Mouse (Mus musculus) gastrocnemius, adult 8-10 months (tissue): ENCODE measurements around the gene Auts2. TPM values are rescaled to one million over a fixed set of nuclear protein-coding genes. Genes with fewer than 3 reads are reported as not detected.

Experiments used
- DNase-seq, 2 experiments: peaks; one replicate each; pipeline ENCODE4 v3.0.0; 2022; ENCODE audit warnings: low spot score in 2 of 2
- total RNA-seq, 4 experiments: library from RNA; stranded (reverse); gene quantifications; 2 replicates each; pipeline ENCODE4 v1.2.4; 2022

Auts2 gene
- total RNA-seq, 4 experiments from 2014 or later = 7.6 to 18.8 (median 12.4) TPM

DNA sequence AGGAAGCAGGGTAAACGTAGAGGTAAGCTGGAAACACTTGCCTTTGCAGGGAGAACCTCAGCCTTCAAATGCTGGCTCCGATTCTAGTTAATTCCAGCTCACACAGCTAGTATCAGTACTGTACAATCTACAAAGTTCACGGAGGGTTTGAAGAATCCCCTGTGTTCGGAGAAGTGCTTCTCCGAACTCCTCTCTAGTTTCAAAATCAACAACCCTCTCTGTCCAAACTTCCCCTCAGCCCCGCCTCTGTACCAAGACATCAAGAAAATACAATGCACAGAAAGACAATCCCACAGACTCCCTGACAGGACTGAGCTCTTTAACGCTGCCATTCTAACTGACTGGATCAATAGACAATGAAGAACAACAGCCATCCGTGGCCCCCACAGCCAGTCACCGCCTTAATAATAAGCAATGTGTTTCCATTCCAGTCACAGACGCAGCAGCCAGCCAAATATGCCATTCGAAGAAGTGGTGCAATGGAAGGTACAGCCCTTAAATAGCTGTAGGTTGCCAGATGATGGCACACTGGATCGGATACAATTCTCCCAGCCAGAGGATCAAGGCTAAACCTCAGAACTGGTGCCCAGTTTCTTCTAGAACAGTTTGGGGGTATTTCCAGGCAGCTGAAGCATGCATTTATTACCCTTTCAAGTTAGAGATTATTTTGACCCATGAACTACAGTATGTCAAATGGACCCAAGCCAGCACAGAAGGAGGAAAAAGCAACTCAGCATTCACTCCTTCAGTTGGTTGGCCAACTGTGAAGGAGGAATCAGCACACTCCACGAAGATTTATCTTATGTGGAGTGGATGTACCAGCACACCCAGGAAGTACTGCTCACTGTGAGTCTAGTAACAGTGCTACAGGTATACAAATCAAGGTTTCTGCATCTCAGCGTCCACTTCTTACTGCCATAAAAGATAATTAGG lies 151.0 kb downstream of the Auts2 start:
- DNase-seq = no peak

DNA sequence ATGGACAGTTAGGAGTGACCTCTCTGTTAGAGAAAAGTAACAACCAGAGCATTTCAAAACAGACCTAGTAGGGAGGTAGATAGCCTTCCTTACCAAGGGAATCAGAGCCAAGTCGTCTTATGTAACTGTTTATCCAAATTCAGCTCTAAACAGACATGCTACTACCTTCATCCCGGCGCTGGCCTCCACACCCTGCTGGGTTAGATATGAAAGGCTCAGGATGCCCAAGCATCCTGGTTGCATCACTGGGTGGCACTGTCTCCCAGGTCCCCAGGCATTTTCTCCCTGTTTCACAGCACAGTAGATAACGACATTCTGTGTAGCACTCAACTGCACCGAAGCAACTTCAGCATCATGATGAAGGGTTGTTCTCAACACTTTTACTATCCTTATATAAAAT lies 154.4 kb downstream of the Auts2 start:
- no peak for DNase-seq

DNA sequence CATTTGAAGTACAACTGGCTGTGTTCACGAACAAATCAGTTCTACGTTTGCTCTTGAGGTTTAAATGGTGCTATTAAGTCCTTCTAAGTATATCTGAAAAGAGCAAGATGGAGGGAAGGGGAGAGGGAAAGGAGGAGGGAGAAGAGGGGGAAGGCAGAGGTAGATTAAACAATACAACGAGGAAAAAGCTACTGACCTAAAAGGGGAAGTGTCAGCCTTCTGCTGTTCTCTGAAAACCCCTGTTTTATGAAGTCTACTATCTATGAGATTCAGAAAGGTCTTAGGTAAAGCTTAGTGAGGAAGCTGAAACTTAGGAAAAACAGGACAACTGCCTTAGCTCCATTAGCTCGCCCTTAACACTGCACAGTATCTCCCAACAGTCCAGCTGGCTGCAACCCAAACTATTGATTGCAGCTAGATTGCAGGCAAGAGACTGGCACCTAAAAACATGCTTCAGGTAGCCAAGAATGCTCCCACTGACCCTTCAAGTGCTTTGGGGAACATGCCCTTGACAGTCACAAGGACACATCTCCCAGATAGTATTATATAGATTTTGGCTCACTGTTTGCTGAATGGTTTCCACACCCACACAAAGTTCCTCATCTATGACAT lies 157.8 kb downstream of the Auts2 start:
- no peak for DNase-seq

DNA sequence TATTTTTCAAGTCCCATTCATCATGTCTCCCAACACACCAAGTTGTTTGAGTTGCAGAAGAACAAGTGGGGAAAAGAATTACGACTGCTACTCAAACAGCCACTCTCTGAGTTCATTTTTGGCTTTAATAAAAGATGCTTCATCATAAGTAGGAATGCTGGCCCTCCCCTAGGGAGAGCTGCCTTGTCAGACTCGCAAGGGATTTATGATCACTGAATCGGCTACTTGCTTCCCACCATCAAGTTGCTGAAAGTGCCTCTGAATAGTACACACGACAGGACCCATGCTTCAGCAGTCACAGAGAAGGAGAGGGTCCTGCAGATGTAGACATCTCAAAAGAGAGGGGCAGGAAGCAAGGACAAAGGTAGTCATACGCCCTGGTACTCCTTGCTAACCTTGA lies 162.9 kb downstream of the Auts2 start:
- DNase-seq = no peak

DNA sequence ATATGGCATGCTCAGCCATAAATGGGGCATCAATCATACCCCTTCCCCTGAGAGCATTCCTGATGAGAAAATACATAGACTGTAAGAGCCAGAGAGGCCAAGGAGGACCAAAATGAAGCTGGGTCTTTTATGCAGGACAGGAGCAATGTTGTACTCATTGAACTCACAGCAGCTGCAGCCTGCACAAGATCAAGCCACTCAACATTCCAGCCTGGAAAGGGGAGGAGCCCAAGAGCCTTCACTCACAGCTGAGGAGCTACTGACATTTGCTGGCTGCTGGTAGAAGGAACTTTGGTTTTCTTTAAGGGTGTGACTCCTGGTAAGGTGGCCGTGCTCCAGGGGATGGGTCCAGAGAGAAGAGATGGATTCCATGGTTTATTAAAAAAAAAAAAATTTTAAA lies 164.2 kb downstream of the Auts2 start:
- no peak for DNase-seq

DNA sequence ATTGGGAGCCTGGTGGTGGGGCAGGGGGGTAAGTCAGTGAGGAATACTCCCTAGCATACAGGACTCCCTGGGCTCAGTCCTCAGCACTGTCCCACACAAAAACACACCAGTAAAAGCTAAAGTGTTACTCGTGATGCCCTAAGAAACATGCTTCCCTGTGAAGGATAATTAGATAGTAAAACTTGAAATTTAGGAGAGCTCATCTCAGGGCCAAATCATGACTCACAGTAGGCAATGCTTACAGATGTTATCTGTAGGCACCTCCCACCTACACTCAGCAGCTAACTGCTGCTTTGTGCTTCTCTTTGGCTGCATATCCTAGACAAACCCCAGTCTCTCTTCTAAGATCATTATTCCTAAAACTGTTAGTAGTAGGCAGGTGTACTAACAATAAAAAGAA lies 168.0 kb downstream of the Auts2 start:
- no peak for DNase-seq

DNA sequence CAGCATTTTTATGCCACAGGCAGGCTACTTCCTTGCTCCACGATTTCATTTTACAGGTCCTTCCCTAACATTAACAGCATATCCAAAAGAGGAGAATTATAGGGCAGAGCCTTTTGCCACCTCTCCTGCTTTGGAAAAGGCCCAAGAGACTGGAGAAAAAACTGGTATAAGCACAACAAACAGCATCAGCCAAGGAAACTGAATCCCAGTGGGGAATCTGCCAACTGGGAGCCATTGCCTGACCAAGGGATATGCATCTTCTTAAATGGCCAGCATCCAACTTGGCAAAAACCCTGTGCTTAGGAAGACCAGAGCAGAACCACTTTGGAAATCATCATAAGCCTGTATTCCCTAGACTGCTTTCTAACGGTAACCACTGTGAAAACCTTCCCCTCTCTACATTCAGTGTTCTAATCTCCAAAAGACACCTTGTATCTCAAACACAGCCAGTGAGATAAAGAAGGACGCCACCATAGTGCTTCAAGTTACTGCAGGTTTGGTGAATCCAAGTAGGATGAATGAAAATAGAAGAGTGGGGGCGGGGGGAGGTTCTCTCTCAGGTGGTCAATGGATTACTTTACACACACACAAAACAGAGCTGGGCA lies 169.6 kb downstream of the Auts2 start:
- peak; percentile 10 to 42 for DNase-seq

DNA sequence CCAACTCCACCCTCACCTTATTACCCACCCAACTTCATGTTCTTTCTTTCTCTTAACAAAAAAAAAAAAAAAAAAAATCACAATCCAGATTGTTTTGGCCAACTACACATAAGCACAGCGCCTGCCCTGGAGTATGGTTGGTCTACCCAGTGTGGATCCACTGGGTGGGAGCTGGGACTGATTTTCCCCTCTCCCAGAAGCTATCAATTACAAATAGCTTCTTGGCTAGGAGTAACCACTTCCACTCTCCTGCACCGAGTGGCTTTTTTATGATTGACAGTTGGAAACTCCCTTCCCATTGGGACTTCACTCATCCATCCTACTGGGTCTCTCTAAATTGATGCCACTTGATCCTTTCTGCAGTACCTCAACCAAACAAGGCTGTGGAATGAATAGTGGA lies 170.5 kb downstream of the Auts2 start:
- no peak for DNase-seq

DNA sequence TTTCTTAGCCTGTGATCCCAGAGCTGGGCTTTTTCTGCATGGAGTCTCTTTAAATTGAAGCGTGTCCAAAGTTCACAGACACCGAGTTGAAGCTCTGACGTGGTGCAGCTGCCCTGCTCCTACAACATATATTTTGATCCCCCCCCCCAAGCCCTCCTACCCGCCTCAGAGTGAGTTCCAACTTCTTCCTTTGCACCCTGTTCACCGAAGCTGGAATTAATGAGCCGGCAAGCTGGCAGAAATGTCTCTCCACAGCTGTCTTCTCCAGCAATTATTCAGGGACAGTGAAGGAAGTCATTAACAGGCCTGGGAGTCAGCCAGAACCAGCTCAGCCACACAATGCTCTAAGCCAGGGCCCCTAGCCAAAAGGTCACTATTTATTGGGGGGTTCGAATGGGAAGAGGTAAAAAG lies 174.5 kb downstream of the Auts2 start:
- DNase-seq = peak in 1 of 2 experiments; percentile 6

DNA sequence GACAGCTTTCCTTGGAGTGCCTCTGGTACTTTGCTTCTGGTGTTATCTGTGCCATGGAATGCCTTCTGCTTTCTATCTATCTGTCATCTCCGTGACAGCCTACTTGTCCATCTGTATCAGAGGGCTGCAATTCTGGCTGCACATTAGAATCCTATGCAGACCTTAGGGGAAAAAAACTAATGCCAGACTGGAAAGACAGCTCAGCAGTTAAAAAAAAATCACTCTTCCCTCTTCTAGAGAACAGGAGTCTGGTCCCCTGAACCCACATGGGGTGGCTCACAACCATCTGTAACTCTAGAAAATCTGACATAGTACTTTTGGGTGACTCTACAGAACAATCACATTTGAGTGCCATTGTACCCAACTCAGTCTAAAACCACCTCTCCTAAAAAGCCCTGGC lies 181.9 kb downstream of the Auts2 start:
- DNase-seq = no peak

DNA sequence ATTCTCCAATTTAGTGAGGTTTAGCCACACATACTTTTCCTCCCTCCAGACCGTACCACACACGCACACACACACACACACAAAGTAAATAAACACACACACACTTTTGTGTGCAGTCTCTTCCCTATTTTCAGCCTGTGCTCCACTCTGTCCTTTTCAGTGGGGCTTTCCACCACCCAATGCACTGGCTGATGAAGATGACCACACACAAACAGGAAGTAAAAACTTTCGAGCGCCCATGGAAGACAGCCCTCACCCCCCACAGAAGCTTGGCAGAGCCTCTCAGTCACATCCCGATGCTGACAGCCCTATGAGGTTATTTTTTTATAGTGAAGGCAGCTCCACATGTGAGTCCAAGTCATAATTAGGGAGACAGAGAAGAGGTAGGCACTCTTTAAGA lies 185.4 kb downstream of the Auts2 start:
- DNase-seq = no peak

DNA sequence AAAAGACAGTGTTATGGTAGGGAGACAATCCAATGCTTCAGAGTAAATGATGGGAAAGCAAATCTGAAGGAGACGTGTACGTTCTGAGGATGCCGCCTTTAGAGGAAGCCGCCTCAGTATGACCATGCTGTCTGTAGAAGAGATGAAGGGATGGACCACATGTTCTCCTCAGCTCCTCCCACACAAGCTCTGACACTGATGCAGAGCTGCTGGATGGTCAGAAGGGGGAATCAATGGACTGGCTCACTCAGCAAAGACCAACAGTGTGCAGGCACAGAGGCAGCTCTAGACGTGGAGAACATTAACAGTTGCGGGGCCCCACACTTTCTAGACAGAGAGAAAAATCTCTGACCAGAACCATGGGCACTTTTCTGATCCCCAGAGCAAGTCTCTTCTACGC lies 187.2 kb downstream of the Auts2 start:
- DNase-seq = no peak

DNA sequence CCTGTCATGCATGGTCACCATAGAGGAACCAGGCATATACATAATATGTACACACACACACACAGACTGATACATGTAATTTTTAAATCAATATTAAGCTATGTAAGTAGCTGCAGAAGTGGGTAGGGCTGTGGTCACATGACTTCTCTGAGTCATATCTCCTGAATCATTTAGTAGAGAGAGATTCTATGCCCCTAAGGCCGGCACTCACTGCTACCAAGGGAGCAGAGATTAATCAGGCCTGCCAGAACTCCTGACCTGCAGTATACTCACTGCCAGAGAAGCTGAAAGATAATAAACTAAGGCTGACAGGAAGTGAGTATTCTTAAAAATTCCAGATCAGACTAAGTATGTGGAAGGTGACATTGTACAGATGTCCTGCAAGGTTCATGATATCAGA lies 190.7 kb downstream of the Auts2 start:
- no peak for DNase-seq

DNA sequence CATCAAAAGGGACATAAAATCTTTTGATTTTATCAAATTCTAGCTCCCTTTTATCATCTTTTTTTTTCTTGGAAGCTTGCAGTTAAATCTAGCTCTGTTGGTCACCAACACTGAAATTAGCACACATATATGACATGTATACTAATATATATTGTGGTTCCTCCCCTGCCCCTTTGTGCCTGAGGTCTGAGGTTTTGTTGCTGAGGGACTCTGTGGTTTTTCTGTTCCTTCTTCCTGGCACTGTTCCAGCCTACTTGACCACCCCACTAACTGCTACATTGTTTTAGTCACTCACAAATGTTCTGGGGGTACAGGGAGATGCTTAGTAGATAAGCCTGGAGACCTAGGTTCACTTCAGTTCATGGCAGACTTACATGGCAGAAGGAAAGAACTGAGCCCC lies 192.0 kb downstream of the Auts2 start:
- no peak for DNase-seq

DNA sequence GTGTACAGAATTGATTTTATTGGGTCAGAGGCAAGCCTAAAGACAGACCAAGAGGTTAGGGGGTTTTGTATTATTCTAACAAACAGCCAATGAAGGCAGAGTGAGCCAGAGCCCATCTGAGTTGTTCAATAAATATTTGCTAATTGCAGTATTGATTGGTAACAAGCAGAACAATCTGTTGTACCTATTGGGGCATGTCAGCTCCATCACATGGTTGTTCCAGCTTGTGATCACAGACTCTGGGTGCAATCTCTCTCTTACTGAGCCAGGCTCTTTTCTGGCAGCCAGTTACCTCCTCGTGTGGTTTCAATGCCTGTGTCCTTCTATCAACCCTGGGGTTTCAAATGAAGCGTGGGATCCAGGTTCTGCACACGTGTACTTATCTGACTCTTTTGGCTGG lies 201.8 kb downstream of the Auts2 start:
- DNase-seq = no peak

DNA sequence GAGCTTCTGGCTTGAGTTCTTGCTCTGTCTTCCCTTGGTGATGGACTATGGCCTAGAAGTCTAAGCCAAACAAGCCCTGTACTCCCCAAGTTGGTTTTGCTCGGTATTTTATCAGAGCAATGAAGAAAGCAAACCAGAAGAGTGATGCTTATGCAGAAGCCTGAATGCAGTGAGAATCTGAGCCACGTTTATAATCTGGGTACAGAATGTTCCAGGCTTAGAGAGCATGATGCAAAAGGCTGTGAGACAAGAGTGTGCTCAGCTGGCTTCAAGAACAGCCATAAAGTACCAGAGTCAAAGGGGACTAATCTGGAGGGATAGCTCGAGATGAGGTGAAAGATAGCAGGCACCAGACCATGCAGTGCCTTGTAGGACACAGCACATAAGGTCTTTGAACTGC lies 205.5 kb downstream of the Auts2 start:
- DNase-seq = no peak

DNA sequence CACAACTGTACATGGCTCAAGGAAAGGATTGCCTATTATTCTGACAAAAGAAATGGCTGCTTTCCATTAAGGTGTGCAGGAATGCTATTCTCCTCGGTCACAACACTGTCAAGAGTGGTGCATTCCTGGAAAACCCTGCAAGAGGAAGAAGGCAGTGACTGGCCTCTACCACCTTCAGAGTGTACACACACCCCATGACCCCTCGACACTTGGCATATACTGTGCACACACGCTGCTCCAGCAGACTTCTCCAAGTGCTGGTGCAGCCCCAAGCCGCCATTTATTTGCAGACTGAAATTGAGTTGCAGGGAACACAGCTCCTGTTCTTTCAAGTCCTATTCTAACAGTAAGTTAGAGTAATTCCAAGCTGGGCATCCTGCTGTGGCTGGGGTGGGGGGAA lies 207.4 kb downstream of the Auts2 start:
- DNase-seq = no peak

DNA sequence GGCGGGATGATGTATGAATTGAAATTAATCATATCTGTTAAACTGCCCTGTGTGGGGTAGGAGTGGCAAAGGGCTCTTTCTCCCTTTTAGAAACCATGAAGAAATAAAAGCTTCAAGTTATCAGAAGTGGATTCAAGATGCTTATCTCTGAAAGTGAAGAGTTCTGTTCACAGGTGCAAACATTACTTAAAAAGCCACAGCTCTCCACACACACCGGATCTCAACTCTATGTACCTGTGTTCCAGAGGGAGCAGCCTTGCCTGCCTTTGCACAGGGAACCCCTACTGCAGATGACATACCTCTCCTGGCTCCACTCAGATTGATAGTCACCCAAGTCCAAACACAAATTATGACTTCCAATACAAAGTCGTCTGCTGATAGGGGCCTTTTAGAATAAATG lies 208.3 kb downstream of the Auts2 start:
- no peak for DNase-seq

DNA sequence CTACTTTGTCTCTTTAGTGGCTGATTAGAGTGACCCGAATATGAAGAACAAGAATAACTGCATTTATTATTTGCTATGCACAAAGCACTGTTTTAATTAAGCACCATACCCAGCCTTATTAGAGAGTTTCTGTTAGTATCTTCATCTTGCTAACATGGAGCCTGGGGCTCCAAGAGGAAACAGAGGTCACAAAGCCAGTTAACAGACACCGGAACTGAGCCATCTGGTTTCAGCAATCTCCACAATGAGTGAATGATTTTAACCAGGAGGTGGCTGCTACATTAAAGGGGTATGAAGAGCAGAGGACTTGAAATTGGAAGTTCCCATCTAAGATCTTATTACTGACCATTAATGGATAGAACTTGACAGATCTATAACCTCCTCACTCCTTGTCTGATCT lies 209.4 kb downstream of the Auts2 start:
- DNase-seq = no peak

DNA sequence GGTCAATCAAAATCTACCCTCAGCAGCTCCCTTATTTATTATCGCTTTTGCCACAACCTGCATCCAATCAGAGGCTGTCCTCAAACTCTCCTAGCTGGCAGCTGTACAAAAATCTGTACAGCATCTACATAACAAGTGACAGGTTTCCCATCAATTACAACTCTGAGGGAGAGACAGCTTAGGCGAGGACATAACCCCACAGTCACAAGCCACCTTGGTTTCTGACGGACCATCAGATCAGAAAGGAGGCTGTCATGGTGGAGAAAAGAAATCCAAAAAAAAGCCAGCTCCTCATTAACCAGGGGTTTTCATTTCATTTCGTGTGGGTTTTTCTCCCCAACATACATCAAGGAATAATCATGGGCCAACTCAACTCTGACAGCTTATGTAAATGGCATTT lies 210.6 kb downstream of the Auts2 start:
- no peak for DNase-seq

DNA sequence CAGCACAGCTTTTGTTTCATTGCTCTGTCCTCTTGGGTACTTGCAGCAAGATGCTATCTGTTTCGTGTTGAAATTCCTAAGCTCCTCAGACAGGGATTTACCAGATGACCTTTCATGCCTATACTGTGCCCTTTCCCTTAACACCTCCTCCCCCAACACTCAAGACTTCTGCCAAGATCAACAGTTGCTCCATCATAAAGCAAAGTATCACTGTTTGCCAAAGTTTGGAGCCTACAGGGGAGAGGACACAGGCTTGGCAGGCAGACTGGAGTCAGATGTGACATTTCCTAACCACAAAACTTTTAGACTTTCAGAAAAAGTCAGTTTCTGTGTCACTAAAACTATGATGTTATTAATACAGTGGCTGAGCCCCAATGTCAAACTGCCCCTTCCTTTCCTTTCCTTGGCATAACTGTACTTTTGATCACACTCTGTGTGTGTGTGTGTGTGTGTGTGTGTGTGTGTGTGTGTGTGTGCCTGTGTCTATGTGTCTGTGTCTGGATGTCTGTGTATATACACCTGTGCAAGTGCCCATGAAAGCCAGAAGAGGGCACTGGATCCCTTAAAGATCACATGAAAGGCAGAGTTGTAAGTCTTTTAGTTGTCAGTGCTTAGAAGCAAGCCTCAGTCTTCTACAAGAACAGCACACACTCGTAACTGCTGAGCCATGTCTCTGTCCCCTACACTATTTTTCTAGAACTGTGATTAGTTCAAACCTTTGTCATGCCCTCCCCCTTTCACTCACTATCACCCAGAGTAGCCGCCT lies 213.8 kb downstream of the Auts2 start:
- DNase-seq = no peak
